Comparison of ENCODE assay signal across 14 mouse cellular contexts in genomic region chr6:94911836-94912235, GRCm38 (mm10).
DNase-seq lines count a peak whose midpoint lies in the region; ATAC-seq and TF ChIP-seq lines count a peak whose summit lies in the region.
"Had no signal": no experiment of that assay in that cellular context is flagged by ENCODE, and none has a peak within 500 bp of the region (broad histone marks: within the 10 kb centered on the region; RNA-seq: fewer than 3 reads in every experiment).

No protein-coding gene starts in this region.

- H3K36me3 ChIP-seq in forebrain, embryonic 13.5 days (ENCODE audit: poor library complexity, severe bottlenecking): no peaks in the 10 kb centered on the region
- no peaks in the 10 kb centered on the region for H3K36me3 ChIP-seq in forebrain, embryonic 11.5 days (ENCODE audit: control insufficient read depth, insufficient read depth, low read length)
- H3K36me3 ChIP-seq in lung, embryonic 14.5 days (ENCODE audit: insufficient read depth): no peaks in the 10 kb centered on the region
- H3K36me3 ChIP-seq in embryonic facial prominence, embryonic 10.5 days (replicated peaks): no peaks in the 10 kb centered on the region
- H3K36me3 ChIP-seq: neural tube, embryonic 15.5 days had no signal

- DNase-seq in forebrain, embryonic 11.5 days (ENCODE audit: low spot score): no peak
- peak; percentile 81 for DNase-seq in lung, embryonic 14.5 days
- DNase-seq in lung, adult 2 months: no peak
- no peak for DNase-seq in embryonic facial prominence, embryonic 10.5 days (ENCODE audit: low spot score)
- DNase-seq in kidney, postnatal 4 days: peak; percentile 4 to 14
- DNase-seq in cerebellum, adult 18-20 months: no peak
- no peak for DNase-seq in liver
- DNase-seq: cerebellum, postnatal 25 days; heart, postnatal 4 days; liver, postnatal 0 days had no signal

- peaks cover 10% of the 10 kb centered on the region for H3K4me1 ChIP-seq in forebrain, embryonic 13.5 days
- no peaks in the 10 kb centered on the region for H3K4me1 ChIP-seq in forebrain, embryonic 11.5 days (replicated peaks; ENCODE audit: control insufficient read depth, insufficient read depth, low read length)
- H3K4me1 ChIP-seq in lung, embryonic 14.5 days (ENCODE audit: insufficient read depth): 0 out of 2 replicates have a peak, but pooled peaks cover 5% of the 10 kb centered on the region
- no peaks in the 10 kb centered on the region for H3K4me1 ChIP-seq in lung, adult 2 months (ENCODE audit: control insufficient read depth, insufficient read depth, low read length)
- H3K4me1 ChIP-seq in embryonic facial prominence, embryonic 10.5 days: peaks cover 16% of the 10 kb centered on the region

- no peaks in the 10 kb centered on the region for H3K9me3 ChIP-seq in forebrain, embryonic 13.5 days (replicated peaks)
- no peaks in the 10 kb centered on the region for H3K9me3 ChIP-seq in forebrain, embryonic 11.5 days (ENCODE audit: control insufficient read depth, low read length)
- H3K9me3 ChIP-seq in lung, embryonic 14.5 days (ENCODE audit: low read depth, low read length): no peaks in the 10 kb centered on the region
- H3K9me3 ChIP-seq in embryonic facial prominence, embryonic 10.5 days: no peaks in the 10 kb centered on the region
- H3K9me3 ChIP-seq: neural tube, embryonic 15.5 days had no signal

- H3K9ac ChIP-seq in forebrain, embryonic 13.5 days: no peak overlapping the region
- H3K9ac ChIP-seq in forebrain, embryonic 11.5 days (ENCODE audit: low read length): no peak overlapping the region
- no peak overlapping the region for H3K9ac ChIP-seq in lung, embryonic 14.5 days
- H3K9ac ChIP-seq: liver, postnatal 0 days; neural tube, embryonic 15.5 days had no signal

- 52% methylated on average over 3 of the region's 3 CpGs for WGBS in forebrain, embryonic 13.5 days
- WGBS in forebrain, embryonic 11.5 days: 66% methylated on average over 3 of the region's 3 CpGs
- 53% methylated on average over 3 of the region's 3 CpGs for WGBS in lung, embryonic 14.5 days
- WGBS in lung, adult 2 months: 82% methylated on average over 3 of the region's 3 CpGs
- WGBS in embryonic facial prominence, embryonic 10.5 days: 73% methylated on average over 3 of the region's 3 CpGs

- no peak overlapping the region for H3K4me3 ChIP-seq in forebrain, embryonic 13.5 days
- no peak overlapping the region for H3K4me3 ChIP-seq in forebrain, embryonic 11.5 days (ENCODE audit: low read depth, low read length)
- H3K4me3 ChIP-seq in lung, embryonic 14.5 days (ENCODE audit: low read depth, low read length): no peak overlapping the region
- no peak overlapping the region for H3K4me3 ChIP-seq in lung, adult 2 months (replicated peaks; ENCODE audit: extremely low read depth, low read depth, low read length)
- H3K4me3 ChIP-seq in embryonic facial prominence, embryonic 10.5 days: no peak overlapping the region
- H3K4me3 ChIP-seq: left cerebral cortex, adult 2 months; neural tube, embryonic 15.5 days had no signal

- H3K4me2 ChIP-seq in forebrain, embryonic 13.5 days: no peak overlapping the region
- no peak overlapping the region for H3K4me2 ChIP-seq in forebrain, embryonic 11.5 days (ENCODE audit: low read depth, low read length, severe bottlenecking)
- H3K4me2 ChIP-seq in lung, embryonic 14.5 days: no peak overlapping the region
- H3K4me2 ChIP-seq: neural tube, embryonic 15.5 days had no signal

- H3K27ac ChIP-seq in forebrain, embryonic 13.5 days: no peak overlapping the region
- H3K27ac ChIP-seq in forebrain, embryonic 11.5 days (ENCODE audit: low read depth, low read length): no peak overlapping the region
- H3K27ac ChIP-seq in lung, embryonic 14.5 days (ENCODE audit: low read depth): peak overlapping the region; percentile 33; the same call in 1 of the 2 replicates
- H3K27ac ChIP-seq in embryonic facial prominence, embryonic 10.5 days (replicated peaks): peak overlapping the region; percentile 66
- H3K27ac ChIP-seq: left cerebral cortex, adult 2 months; neural tube, embryonic 15.5 days had no signal

- 0 out of 2 replicates have a peak, but pooled peaks have one; percentile 41 for ATAC-seq in forebrain, embryonic 13.5 days
- no peak for ATAC-seq in forebrain, embryonic 11.5 days (replicated peaks; ENCODE audit: low FRiP score)
- peak; percentile 80 for ATAC-seq in lung, embryonic 14.5 days (ENCODE audit: insufficient read depth)
- ATAC-seq: intestine, postnatal 0 days; liver, postnatal 0 days had no signal

- no peak for TF ChIP-seq CTCF in lung, embryonic 14.5 days (IDR thresholded peaks at IDR 0.05; ENCODE audit: low read depth)
- TF ChIP-seq CTCF in lung, adult 2 months (IDR thresholded peaks at IDR 0.05; ENCODE audit: insufficient read depth, low read length): no peak

- H3K27me3 ChIP-seq in forebrain, embryonic 13.5 days: no peaks in the 10 kb centered on the region
- no peaks in the 10 kb centered on the region for H3K27me3 ChIP-seq in forebrain, embryonic 11.5 days (ENCODE audit: control insufficient read depth, insufficient read depth, low read length)
- no peaks in the 10 kb centered on the region for H3K27me3 ChIP-seq in lung, embryonic 14.5 days (ENCODE audit: insufficient read depth, low read length)
- no peaks in the 10 kb centered on the region for H3K27me3 ChIP-seq in embryonic facial prominence, embryonic 10.5 days (replicated peaks; ENCODE audit: low read depth, poor library complexity, severe bottlenecking)
- H3K27me3 ChIP-seq: neural tube, embryonic 15.5 days had no signal

- TF ChIP-seq POLR2A in lung, adult 2 months (IDR thresholded peaks at IDR 0.05; ENCODE audit: borderline replicate concordance, extremely low read depth, low read depth, low read length): no peak

Comparison
In these comparisons a context has a peak if more than half of its experiments do, and no peak if none do; other contexts are left out.
1. DNase-seq: peak in lung, embryonic 14.5 days (single experiment) and kidney, postnatal 4 days (2 of 2); none in forebrain, embryonic 11.5 days (single experiment), lung, adult 2 months (single experiment), embryonic facial prominence, embryonic 10.5 days (single experiment), cerebellum, adult 18-20 months (0 of 2) and liver (single experiment).
2. H3K27ac ChIP-seq: peak in lung, embryonic 14.5 days (single experiment) and embryonic facial prominence, embryonic 10.5 days (single experiment); none in forebrain, embryonic 13.5 days (single experiment) and forebrain, embryonic 11.5 days (single experiment).